Mouse (Mus musculus) cortical plate, adult 2 months (tissue): ENCODE measurements around the gene Cnmd. TPM values are rescaled to one million over a fixed set of nuclear protein-coding genes. Genes with fewer than 3 reads are reported as not detected.

Source experiments
- H3K27ac ChIP-seq: fragments of 200-500 bp; 2 replicates; pipeline ENCODE4 v1.5.1; 2012; ENCODE audit warnings: low read length, control low read depth, inconsistent platforms; ENCODE audit not compliant: insufficient read depth
- H3K4me1 ChIP-seq: fragments of 200-500 bp; 2 replicates; pipeline ENCODE4 v1.6.1; 2011; ENCODE audit warnings: low read length; ENCODE audit not compliant: control insufficient read depth, insufficient read depth
- H3K4me3 ChIP-seq: fragments of 200-500 bp; 2 replicates; pipeline ENCODE4 v1.5.1; 2011; ENCODE audit warnings: mild to moderate bottlenecking, low read length, control low read depth; ENCODE audit not compliant: insufficient read depth
- CTCF ChIP-seq: fragments of 200-500 bp; IDR thresholded peaks from 2 replicates; pipeline ENCODE4 v1.5.1; 2011; ENCODE audit warnings: mild to moderate bottlenecking, control low read depth, low read length; ENCODE audit not compliant: insufficient read depth; ENCODE audit errors: extremely low read depth
- POLR2A ChIP-seq: fragments of 200-500 bp; IDR thresholded peaks from 2 replicates; pipeline ENCODE4 v1.6.1; 2011; ENCODE audit warnings: mild to moderate bottlenecking, low read length, control low read depth; ENCODE audit not compliant: insufficient read depth; ENCODE audit errors: extremely low read depth
- polyA plus RNA-seq: library from polyadenylated mRNA; depleted of rRNA; stranded (reverse); fragments of >200 nt; gene quantifications from 2 replicates; pipeline ENCODE4 v1.2.3, GENCODE M21; 2012

Cnmd gene
- polyA plus RNA-seq, 1 experiment, result 3.0 TPM

- no peak for TF ChIP-seq CTCF
- no peak for TF ChIP-seq POLR2A
- no peaks in the 10 kb centered on the region for H3K4me1 ChIP-seq
- no peak overlapping the region for H3K4me3 ChIP-seq
- H3K27ac ChIP-seq, result no peak overlapping the region
Measured at GRCm38 (mm10) chr14:79649680-79650079, 12.3 kb downstream of the Cnmd start.

- H3K27ac ChIP-seq, result no peak overlapping the region
Measured at GRCm38 (mm10) chr14:79645378-79645777, 16.6 kb downstream of the Cnmd start.

GRCm38 (mm10) chr14:79642063-79642462 is 19.9 kb downstream of the Cnmd start:
- TF ChIP-seq POLR2A, result no peak
- no peak for TF ChIP-seq CTCF
- Histone ChIP-seq H3K4me1 (no peaks in the 10 kb centered on the region), H3K27ac (no peak overlapping the region), H3K4me3 (no peak overlapping the region)

More at GRCm38 (mm10) chr14:79645378-79645777, 16.6 kb downstream of the Cnmd start:
- H3K4me3 ChIP-seq, result no peak overlapping the region
- no peak for TF ChIP-seq POLR2A
- TF ChIP-seq CTCF, result no peak
- H3K4me1 ChIP-seq, result no peaks in the 10 kb centered on the region

- no peak overlapping the region for H3K27ac ChIP-seq
- TF ChIP-seq POLR2A, result no peak
- H3K4me3 ChIP-seq, result no peak overlapping the region
- H3K4me1 ChIP-seq, result no peaks in the 10 kb centered on the region
Measured at GRCm38 (mm10) chr14:79636814-79637213, 25.2 kb downstream of the Cnmd start.

GRCm38 (mm10) chr14:79633196-79633595 is 28.8 kb downstream of the Cnmd start:
- no peak for TF ChIP-seq CTCF
- TF ChIP-seq POLR2A, result no peak
- H3K4me3 ChIP-seq, result no peak overlapping the region
- no peak overlapping the region for H3K27ac ChIP-seq
- no peaks in the 10 kb centered on the region for H3K4me1 ChIP-seq

GRCm38 (mm10) chr14:79632330-79632729 is 29.6 kb downstream of the Cnmd start:
- H3K27ac ChIP-seq, result no peak overlapping the region
- no peaks in the 10 kb centered on the region for H3K4me1 ChIP-seq
- no peak overlapping the region for H3K4me3 ChIP-seq
- no peak for TF ChIP-seq CTCF
- TF ChIP-seq POLR2A, result no peak

- no peak for TF ChIP-seq POLR2A
- TF ChIP-seq CTCF, result no peak
- Histone ChIP-seq H3K4me1 (peaks cover 2% of the 10 kb centered on the region; the same call in 1 of the 2 replicates), H3K27ac (no peak overlapping the region), H3K4me3 (no peak overlapping the region)
Measured at GRCm38 (mm10) chr14:79621143-79621542, 40.8 kb downstream of the Cnmd start.

GRCm38 (mm10) chr14:79619802-79620201 is 42.2 kb downstream of the Cnmd start:
- no peak overlapping the region for H3K27ac ChIP-seq
- TF ChIP-seq POLR2A (no peak), CTCF (no peak)
- peaks cover 2% of the 10 kb centered on the region; the same call in 1 of the 2 replicates for H3K4me1 ChIP-seq
- no peak overlapping the region for H3K4me3 ChIP-seq

GRCm38 (mm10) chr14:79617121-79617828 is 44.7 kb downstream of the Cnmd start:
- TF ChIP-seq CTCF (peak; percentile 38; the same call in 1 of the 2 replicates), POLR2A (no peak)
- H3K4me3 ChIP-seq, result no peak overlapping the region
- peaks cover 2% of the 10 kb centered on the region; the same call in 1 of the 2 replicates for H3K4me1 ChIP-seq
- no peak overlapping the region for H3K27ac ChIP-seq

- Histone ChIP-seq H3K27ac (no peak overlapping the region), H3K4me3 (no peak overlapping the region), H3K4me1 (no peaks in the 10 kb centered on the region; the same call in 1 of the 2 replicates)
- TF ChIP-seq CTCF, result no peak
- no peak for TF ChIP-seq POLR2A
Measured at GRCm38 (mm10) chr14:79608286-79608685, 53.7 kb downstream of the Cnmd start.
